Mouse (Mus musculus) liver, embryonic 13.5 days (tissue): ENCODE data around the gene Mrpl52. TPM values are rescaled to one million over a fixed set of nuclear protein-coding genes. Genes with fewer than 3 reads are reported as not detected.

ENCODE experiments used
- ATAC-seq: fragments of 200-750 bp; cut with Nextera tagmentation; 2 replicates; pipeline ENCODE4 v1.8.0; 2017; ENCODE audit warnings: low read depth, mild to moderate bottlenecking, moderate number of reproducible peaks, moderate library complexity
- DNase-seq: peaks from one replicate; pipeline ENCODE4 v3.0.0; 2022
- H3K27ac ChIP-seq: fragments of 300-500 bp; sonication (generic); 2 replicates; pipeline ENCODE4 v1.5.1; 2015; ENCODE audit warnings: moderate library complexity, mild to moderate bottlenecking, inconsistent platforms
- H3K27me3 ChIP-seq: fragments of 300-500 bp; sonication (generic); 2 replicates; pipeline ENCODE4 v1.6.1; 2015; ENCODE audit warnings: mild to moderate bottlenecking, inconsistent platforms
- H3K36me3 ChIP-seq: fragments of 300-500 bp; sonication (generic); 2 replicates; pipeline ENCODE4 v1.6.1; 2015; ENCODE audit warnings: mild to moderate bottlenecking, inconsistent platforms
- H3K4me1 ChIP-seq: fragments of 300-500 bp; sonication (generic); replicated peaks from 2 replicates; pipeline ENCODE4 v1.6.1; 2015; ENCODE audit warnings: inconsistent platforms
- H3K4me2 ChIP-seq: fragments of 300-500 bp; sonication (generic); 2 replicates; pipeline ENCODE4 v1.6.1; 2015; ENCODE audit warnings: inconsistent platforms, mild to moderate bottlenecking, moderate library complexity
- H3K4me3 ChIP-seq: fragments of 300-500 bp; sonication (generic); replicated peaks from 2 replicates; pipeline ENCODE4 v1.5.1; 2015; ENCODE audit warnings: mild to moderate bottlenecking, inconsistent platforms
- H3K9ac ChIP-seq: fragments of 300-500 bp; sonication (generic); 2 replicates; pipeline ENCODE4 v1.6.1; 2015; ENCODE audit warnings: mild to moderate bottlenecking, inconsistent platforms
- H3K9me3 ChIP-seq: fragments of 300-500 bp; sonication (generic); replicated peaks from 2 replicates; pipeline ENCODE4 v1.6.1; 2016; ENCODE audit warnings: inconsistent platforms
- WGBS: fragments of 180-500 bp; shearing (Covaris S2); methylation state at CpG from one replicate; pipeline ENCODE4 v1.1.7; 2015; ENCODE audit not compliant: insufficient replicate concordance; 5-methylcytosine and 5-hydroxymethylcytosine counted together
- polyA plus RNA-seq: library from polyadenylated mRNA; unstranded; fragments of >200 nt; fragmentation: Nextera tagmentation; extraction: Ambion mirVana; gene quantifications from 2 replicates; pipeline ENCODE4 v1.2.1, GENCODE M21; 2015

The Mrpl52 gene
- polyA plus RNA-seq, 1 experiment from 2014 or later: 244 TPM

- Histone ChIP-seq H3K4me3 (no peak overlapping the region), H3K9me3 (no peaks in the 10 kb centered on the region), H3K4me2 (no peak overlapping the region), H3K4me1 (0 out of 2 replicates have a peak, but pooled peaks cover 5% of the 10 kb centered on the region), H3K9ac (no peak overlapping the region), H3K27ac (no peak overlapping the region), H3K36me3 (peaks cover 5% of the 10 kb centered on the region; the same call in 1 of the 2 replicates), H3K27me3 (no peaks in the 10 kb centered on the region)
- ATAC-seq (no peak), DNase-seq (no peak)
Observed at GRCm38 (mm10) chr14:54394309-54394708, 32.4 kb upstream of the Mrpl52 start.

DNA sequence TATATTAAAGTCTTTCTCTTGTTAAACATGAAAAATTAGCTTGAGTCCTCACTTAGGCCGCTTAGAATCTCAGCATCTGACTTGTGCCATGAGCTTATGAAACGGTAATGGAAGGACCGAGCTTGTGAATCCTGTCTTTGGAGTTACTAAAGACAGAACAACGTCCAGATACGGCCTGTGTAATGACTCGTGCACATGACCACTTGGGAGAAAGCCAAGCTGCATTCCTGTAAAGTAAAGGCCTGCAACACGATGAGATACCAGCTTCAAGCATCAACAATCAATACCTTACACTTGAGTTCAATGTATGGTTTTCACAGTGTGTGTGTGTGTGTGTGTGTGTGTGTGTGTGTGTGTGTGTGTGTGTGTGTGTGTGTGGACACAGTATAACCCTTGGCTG, 30.0 kb upstream of the Mrpl52 start:
- ATAC-seq: no peak
- Histone ChIP-seq H3K4me2 (no peak overlapping the region), H3K27ac (no peak overlapping the region), H3K9ac (no peak overlapping the region), H3K4me3 (no peak overlapping the region), H3K4me1 (0 out of 2 replicates have a peak, but pooled peaks cover 7% of the 10 kb centered on the region), H3K27me3 (no peaks in the 10 kb centered on the region), H3K36me3 (peaks cover 5% of the 10 kb centered on the region; the same call in 1 of the 2 replicates), H3K9me3 (no peaks in the 10 kb centered on the region)
- DNase-seq: no peak
- 65% methylated on average over 7 of the region's 7 CpGs for WGBS

GRCm38 (mm10) chr14:54397872-54398527, 28.7 kb upstream of the Mrpl52 start:
- no peak overlapping the region for H3K9ac ChIP-seq
- H3K9me3 ChIP-seq: no peaks in the 10 kb centered on the region
- DNase-seq (no peak), ATAC-seq (no peak)
- H3K4me1 ChIP-seq: 0 out of 2 replicates have a peak, but pooled peaks cover 7% of the 10 kb centered on the region
- peaks cover 5% of the 10 kb centered on the region; the same call in 1 of the 2 replicates for H3K36me3 ChIP-seq
- H3K4me2 ChIP-seq: no peak overlapping the region
- no peak overlapping the region for H3K4me3 ChIP-seq
- WGBS: 63% methylated on average over 7 of the region's 7 CpGs
- no peaks in the 10 kb centered on the region for H3K27me3 ChIP-seq
- no peak overlapping the region for H3K27ac ChIP-seq

DNA sequence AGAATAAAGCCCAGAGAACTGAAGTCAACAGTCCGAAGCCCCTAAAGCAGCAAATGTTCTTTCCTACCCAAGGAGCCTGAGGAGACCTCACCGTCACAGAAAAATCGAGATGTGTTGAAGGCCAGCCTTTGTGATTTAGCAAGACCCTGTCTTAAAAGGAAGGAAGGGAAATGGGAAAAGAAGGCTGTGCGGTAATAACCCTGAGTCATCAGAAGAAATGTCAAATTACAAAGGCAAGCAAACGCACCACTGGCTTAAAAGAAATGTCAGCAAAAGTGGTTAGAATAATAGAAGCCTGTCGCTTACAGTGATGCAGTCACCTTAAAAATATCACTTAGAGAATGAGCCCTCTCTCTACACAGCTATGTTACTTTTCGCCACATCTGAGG, 28.2 kb upstream of the Mrpl52 start:
- ATAC-seq: 0 out of 2 replicates have a peak, but pooled peaks have one; percentile 15
- no peak overlapping the region for H3K4me2 ChIP-seq
- 0 out of 2 replicates have a peak, but pooled peaks cover 7% of the 10 kb centered on the region for H3K4me1 ChIP-seq
- no peak for DNase-seq
- H3K27ac ChIP-seq: no peak overlapping the region
- H3K36me3 ChIP-seq: peaks cover 5% of the 10 kb centered on the region; the same call in 1 of the 2 replicates
- no peak overlapping the region for H3K4me3 ChIP-seq
- H3K9me3 ChIP-seq: no peaks in the 10 kb centered on the region
- WGBS: 54% methylated on average over 7 of the region's 7 CpGs
- no peak overlapping the region for H3K9ac ChIP-seq
- H3K27me3 ChIP-seq: no peaks in the 10 kb centered on the region

- Histone ChIP-seq H3K9ac (no peak overlapping the region), H3K36me3 (peaks cover 5% of the 10 kb centered on the region; the same call in 1 of the 2 replicates), H3K9me3 (no peaks in the 10 kb centered on the region), H3K27ac (no peak overlapping the region), H3K4me1 (0 out of 2 replicates have a peak, but pooled peaks cover 7% of the 10 kb centered on the region), H3K4me2 (no peak overlapping the region), H3K4me3 (no peak overlapping the region), H3K27me3 (no peaks in the 10 kb centered on the region)
- WGBS: 51% methylated on average over 8 of the region's 8 CpGs
- DNase-seq (no peak), ATAC-seq (no peak)
Observed at GRCm38 (mm10) chr14:54398921-54399382, 27.8 kb upstream of the Mrpl52 start.

DNA sequence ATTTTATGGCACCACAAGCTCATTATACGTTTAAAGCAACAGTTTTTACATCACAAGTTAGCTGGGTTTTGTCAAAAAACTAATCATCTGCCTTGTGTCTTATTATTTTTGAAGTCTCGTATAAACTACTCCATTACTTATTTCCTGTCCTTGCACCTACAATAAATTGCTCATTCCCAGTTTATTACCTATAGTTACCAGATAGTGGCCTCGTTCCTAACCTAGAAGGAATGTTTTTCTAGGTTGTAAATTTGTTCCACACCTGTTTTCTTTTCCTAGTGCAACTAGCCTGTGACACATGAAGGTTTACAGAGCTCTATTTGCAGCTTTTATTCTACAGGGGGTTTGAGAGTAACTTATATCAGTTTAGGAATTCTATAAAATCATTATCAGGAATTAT, 25.0 kb upstream of the Mrpl52 start:
- Histone ChIP-seq H3K9ac (no peak overlapping the region), H3K27ac (no peak overlapping the region), H3K36me3 (no peaks in the 10 kb centered on the region), H3K27me3 (no peaks in the 10 kb centered on the region), H3K4me1 (peaks cover 31% of the 10 kb centered on the region), H3K4me3 (no peak overlapping the region), H3K9me3 (no peaks in the 10 kb centered on the region), H3K4me2 (no peak overlapping the region)
- no peak for DNase-seq
- 58% methylated on average over 3 of the region's 3 CpGs for WGBS
- ATAC-seq: no peak

- no peak for ATAC-seq
Observed at GRCm38 (mm10) chr14:54408336-54409056, 18.2 kb upstream of the Mrpl52 start.

DNA sequence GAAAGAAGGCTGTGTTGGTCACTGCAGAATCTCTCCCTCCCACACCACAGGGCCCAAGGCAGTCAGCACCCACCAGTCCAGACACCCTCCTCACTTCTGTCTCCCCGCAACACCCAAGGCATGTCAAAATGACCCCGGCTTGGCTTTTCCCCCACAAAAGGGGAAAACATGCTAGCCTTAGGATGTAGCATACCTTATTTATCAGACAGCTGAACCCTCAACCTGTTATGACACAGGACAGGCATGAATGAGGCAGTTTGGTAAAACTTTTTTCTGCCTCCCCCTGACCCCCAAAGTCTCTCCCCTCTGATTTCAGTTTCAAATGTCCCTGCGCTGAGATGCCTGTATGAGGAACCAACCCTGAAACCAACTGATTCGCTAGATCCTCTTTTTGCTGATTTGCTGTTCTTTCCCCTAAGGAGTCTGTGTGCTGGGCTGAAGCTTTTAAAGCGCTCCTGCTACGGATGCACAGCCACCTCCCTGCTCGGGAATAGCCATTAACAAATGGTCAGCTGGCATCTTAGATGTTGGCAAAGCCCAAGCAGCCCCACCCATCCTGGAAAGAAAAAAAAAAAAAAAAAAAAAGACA, 17.6 kb upstream of the Mrpl52 start:
- no peak for ATAC-seq
- Histone ChIP-seq H3K9me3 (no peaks in the 10 kb centered on the region), H3K9ac (no peak overlapping the region), H3K36me3 (no peaks in the 10 kb centered on the region), H3K27ac (peak overlapping the region; percentile 67; the same call in 1 of the 2 replicates), H3K4me1 (peaks cover 52% of the 10 kb centered on the region), H3K4me3 (peak overlapping the region; percentile 9; the same call in 1 of the 2 replicates), H3K27me3 (no peaks in the 10 kb centered on the region), H3K4me2 (peak overlapping the region; percentile 27)
- DNase-seq: no peak
- WGBS: 56% methylated on average over 7 of the region's 7 CpGs

More at GRCm38 (mm10) chr14:54408336-54409056, 18.2 kb upstream of the Mrpl52 start:
- no peak for DNase-seq
- no peaks in the 10 kb centered on the region for H3K27me3 ChIP-seq
- H3K36me3 ChIP-seq: no peaks in the 10 kb centered on the region
- 81% methylated on average over 25 of the region's 25 CpGs for WGBS
- peak overlapping the region; percentile 27 for H3K4me2 ChIP-seq
- H3K27ac ChIP-seq: peak overlapping the region; percentile 4; the same call in 1 of the 2 replicates
- H3K9me3 ChIP-seq: no peaks in the 10 kb centered on the region
- peaks cover 46% of the 10 kb centered on the region for H3K4me1 ChIP-seq
- 0 out of 2 replicates have a peak overlapping the region, but pooled peaks have one; percentile 1 for H3K4me3 ChIP-seq
- H3K9ac ChIP-seq: no peak overlapping the region

GRCm38 (mm10) chr14:54409980-54410810, 16.5 kb upstream of the Mrpl52 start:
- Histone ChIP-seq H3K9ac (peak overlapping the region; percentile 36; the same call in 1 of the 2 replicates), H3K4me1 (peaks cover 52% of the 10 kb centered on the region), H3K4me3 (0 out of 2 replicates have a peak overlapping the region, but pooled peaks have one; percentile 9), H3K27ac (peak overlapping the region; percentile 67), H3K27me3 (no peaks in the 10 kb centered on the region), H3K36me3 (no peaks in the 10 kb centered on the region), H3K4me2 (peak overlapping the region; percentile 27), H3K9me3 (no peaks in the 10 kb centered on the region)
- 25% methylated on average over 17 of the region's 17 CpGs for WGBS
- DNase-seq (no peak), ATAC-seq (peak; percentile 59)

GRCm38 (mm10) chr14:54412000-54412576, 14.6 kb upstream of the Mrpl52 start:
- peaks cover 52% of the 10 kb centered on the region for H3K4me1 ChIP-seq
- no peak overlapping the region for H3K4me2 ChIP-seq
- H3K36me3 ChIP-seq: no peaks in the 10 kb centered on the region
- H3K4me3 ChIP-seq: no peak overlapping the region
- H3K27me3 ChIP-seq: 0 out of 2 replicates have a peak, but pooled peaks cover 4% of the 10 kb centered on the region
- H3K9ac ChIP-seq: no peak overlapping the region
- no peak for DNase-seq
- H3K27ac ChIP-seq: no peak overlapping the region
- WGBS: 55% methylated on average over 9 of the region's 9 CpGs
- no peaks in the 10 kb centered on the region for H3K9me3 ChIP-seq
- ATAC-seq: no peak
